Mouse (Mus musculus): ENCODE results near the gene Prkca.

Gene Prkca

GRCm38 (mm10) chr11:107950211-107950610 is 393.5 kb downstream of the Prkca start:
- DNase-seq (ENCODE audit: low read depth, low spot score) = no peak

GRCm38 (mm10) chr11:107947951-107948350 is 395.8 kb downstream of the Prkca start:
- DNase-seq (ENCODE audit: low read depth, low spot score) = no peak

- DNase-seq (ENCODE audit: low read depth, low spot score) = no peak
These were observed 396.9 kb downstream of the Prkca start for GRCm38 (mm10) chr11:107946823-107947222.

GRCm38 (mm10) chr11:107936929-107937328 is 406.8 kb downstream of the Prkca start:
- no peak for DNase-seq (ENCODE audit: low read depth, low spot score)

GRCm38 (mm10) chr11:107931721-107932120 is 412.0 kb downstream of the Prkca start:
- DNase-seq (ENCODE audit: low read depth, low spot score) = no peak

GRCm38 (mm10) chr11:107931288-107931687 is 412.4 kb downstream of the Prkca start:
- DNase-seq (ENCODE audit: low read depth, low spot score) = no peak

GRCm38 (mm10) chr11:107929712-107930111 is 414.0 kb downstream of the Prkca start:
- no peak for DNase-seq (ENCODE audit: low read depth, low spot score)

GRCm38 (mm10) chr11:107919852-107920508 is 423.7 kb downstream of the Prkca start:
- DNase-seq (ENCODE audit: low read depth, low spot score) = peak; percentile 8

- no peak for DNase-seq (ENCODE audit: low read depth, low spot score)
These were observed 425.9 kb downstream of the Prkca start for GRCm38 (mm10) chr11:107917721-107918235.

- no peak for DNase-seq (ENCODE audit: low read depth, low spot score)
These were observed 429.0 kb downstream of the Prkca start, which contains the start of gene Cacng5 for GRCm38 (mm10) chr11:107914634-107915226. TSS of gene Cacng5 (minus strand) at chr11:107915055.

- no peak for DNase-seq (ENCODE audit: low read depth, low spot score)
These were observed 430.4 kb downstream of the Prkca start for GRCm38 (mm10) chr11:107913317-107913716.

GRCm38 (mm10) chr11:107905364-107905763 is 438.4 kb downstream of the Prkca start:
- DNase-seq (ENCODE audit: low read depth, low spot score) = no peak

GRCm38 (mm10) chr11:107903966-107904605 is 439.6 kb downstream of the Prkca start:
- no peak for DNase-seq (ENCODE audit: low read depth, low spot score)

- DNase-seq (ENCODE audit: low read depth, low spot score) = peak; percentile 8
These were observed 443.3 kb downstream of the Prkca start for GRCm38 (mm10) chr11:107900470-107900869.

GRCm38 (mm10) chr11:107898698-107899097 is 445.0 kb downstream of the Prkca start:
- DNase-seq (ENCODE audit: low read depth, low spot score) = no peak

GRCm38 (mm10) chr11:107895635-107896034 is 448.1 kb downstream of the Prkca start:
- no peak for DNase-seq (ENCODE audit: low read depth, low spot score)

- peak; percentile 20 for DNase-seq (ENCODE audit: low read depth, low spot score)
These were observed 452.4 kb downstream of the Prkca start for GRCm38 (mm10) chr11:107891377-107891776.

GRCm38 (mm10) chr11:107887342-107887741 is 456.4 kb downstream of the Prkca start:
- no peak for DNase-seq (ENCODE audit: low read depth, low spot score)

All from A20 (cell line).